Mouse (Mus musculus) mesoderm, embryonic 11.5 days (tissue): ENCODE measurements around the gene Abcb1b.
"Not testable (repeated sequence)": the region's sequence is repeated elsewhere in the genome, so short reads cannot be mapped to it uniquely, and the experiment has no call there.

ENCODE experiments used
- DNase-seq: peaks from one replicate; pipeline ENCODE4 v3.0.0-alpha.2; 2012; ENCODE audit warnings: low read depth, low spot score

The Abcb1b gene

GRCm38 (mm10) chr5:8863580-8864337 is 65.8 kb downstream of the Abcb1b start:
- no peak for DNase-seq

DNA sequence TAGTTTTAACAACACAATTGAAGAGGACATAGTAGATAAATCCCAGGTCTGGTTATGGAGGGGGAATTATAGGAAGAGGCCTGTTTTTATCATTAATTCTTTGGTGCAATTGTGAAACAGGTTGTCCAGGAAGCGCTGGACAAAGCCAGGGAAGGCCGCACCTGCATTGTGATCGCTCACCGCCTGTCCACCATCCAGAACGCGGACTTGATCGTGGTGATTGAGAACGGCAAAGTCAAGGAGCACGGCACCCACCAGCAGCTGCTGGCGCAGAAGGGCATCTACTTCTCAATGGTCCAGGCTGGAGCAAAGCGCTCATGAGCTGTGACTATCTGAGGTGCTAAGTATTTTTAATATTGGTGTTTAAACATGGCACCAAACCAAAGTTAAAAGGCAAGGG is 67.7 kb downstream of the Abcb1b start:
- DNase-seq, result not testable (repeated sequence)

DNA sequence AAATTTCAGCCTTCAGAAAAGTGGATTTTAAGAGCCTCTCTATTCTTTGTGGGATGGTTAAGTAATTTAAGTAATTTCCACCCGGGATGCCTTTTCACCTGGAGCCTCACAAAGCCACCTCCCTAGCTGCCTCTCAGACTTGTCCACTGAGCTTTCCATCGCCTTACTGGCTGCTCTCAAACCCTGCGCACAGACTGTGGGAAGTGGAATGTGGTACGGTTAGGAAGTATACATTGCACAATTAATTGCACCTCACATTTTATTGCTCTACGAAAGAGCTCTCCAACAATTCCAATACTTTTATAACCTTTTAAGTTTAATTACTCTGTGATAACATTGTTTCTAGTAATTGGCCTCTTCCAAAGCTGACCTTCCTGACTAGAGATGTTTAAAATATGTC is 68.4 kb downstream of the Abcb1b start:
- no peak for DNase-seq

DNA sequence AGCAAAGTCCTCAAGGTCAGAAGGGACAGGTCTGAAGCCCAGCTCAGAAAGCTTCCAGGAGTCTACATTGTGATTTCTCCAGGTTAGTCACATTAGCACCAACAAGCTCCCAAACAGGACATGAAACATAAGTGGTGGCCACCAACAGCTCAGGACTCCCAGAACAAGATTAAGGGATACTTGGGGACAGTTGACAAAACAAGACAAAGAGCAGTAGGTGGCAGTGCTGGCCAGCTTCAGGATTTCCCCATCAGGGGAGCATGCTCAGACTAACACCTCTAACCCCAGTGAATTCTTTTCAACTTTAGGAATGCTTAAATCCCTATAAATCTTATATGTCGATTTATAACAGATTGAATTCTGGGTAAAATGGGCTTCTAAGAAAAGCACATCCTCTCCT is 70.1 kb downstream of the Abcb1b start:
- peak; percentile 34 for DNase-seq

DNA sequence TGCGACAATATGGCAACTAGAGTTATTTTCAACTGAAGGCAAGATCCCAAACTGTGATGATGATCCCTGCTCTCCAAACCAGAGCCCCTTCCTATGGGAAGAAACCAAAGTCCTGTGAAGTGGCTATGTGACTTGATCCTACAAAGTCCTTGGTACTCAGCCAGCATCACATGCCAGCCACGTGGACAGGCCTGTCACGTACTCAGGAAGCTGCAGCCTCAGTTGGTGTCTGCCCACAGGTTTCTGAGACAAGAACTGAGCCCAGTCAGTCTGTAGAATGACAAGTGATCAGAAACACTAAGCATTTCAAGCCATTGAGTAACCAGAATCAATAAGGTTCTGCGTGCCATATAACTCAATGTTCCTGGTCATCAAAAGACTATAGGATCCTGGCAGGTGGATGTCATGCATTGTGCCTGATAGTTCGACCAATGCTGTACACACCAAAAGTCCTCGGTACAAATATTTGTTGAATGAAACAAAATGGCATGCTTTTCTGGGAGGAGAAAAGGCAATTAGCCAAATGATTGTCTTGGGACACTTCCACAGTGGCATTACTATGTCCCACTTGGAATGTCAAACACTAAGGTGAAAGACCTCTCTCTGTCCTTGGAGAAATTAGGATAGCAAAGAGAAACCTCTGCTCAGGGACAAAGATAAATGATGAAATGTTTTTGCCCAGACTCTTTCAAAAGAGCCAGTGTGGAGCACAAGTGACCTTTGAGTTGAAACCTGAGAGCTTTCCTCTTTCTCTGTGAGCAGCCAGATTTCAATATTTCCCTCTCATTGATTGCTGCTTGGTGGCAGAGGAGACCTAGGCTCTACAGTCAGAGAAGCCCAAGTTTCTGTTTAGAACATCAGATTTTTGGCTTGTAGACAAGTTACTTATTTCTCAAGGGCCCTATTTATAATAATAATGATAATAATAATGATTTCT is 75.3 kb downstream of the Abcb1b start:
- DNase-seq, result no peak

- DNase-seq, result no peak
Measured at GRCm38 (mm10) chr5:8877086-8877485, 79.1 kb downstream of the Abcb1b start.

GRCm38 (mm10) chr5:8877800-8878199 is 79.9 kb downstream of the Abcb1b start:
- DNase-seq, result no peak

DNA sequence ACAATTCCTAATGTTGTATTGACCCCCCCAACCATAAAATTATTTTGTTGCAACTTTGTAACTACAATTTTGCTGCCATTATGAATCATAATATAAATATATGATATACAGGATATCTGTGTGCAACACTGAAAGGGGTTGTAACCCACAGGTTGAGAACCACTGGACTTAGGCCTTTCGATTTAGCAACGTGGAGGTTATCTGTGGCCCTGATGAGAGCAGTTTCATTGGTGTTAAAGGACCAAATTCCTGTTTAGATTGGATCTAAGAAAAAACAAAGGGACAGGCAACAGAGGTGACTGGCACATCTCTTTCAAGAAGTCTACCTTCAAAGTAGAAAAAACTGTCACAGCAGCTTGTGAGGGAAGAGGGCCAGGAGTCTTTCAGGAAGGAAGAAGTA is 87.9 kb downstream of the Abcb1b start:
- DNase-seq, result no peak

DNA sequence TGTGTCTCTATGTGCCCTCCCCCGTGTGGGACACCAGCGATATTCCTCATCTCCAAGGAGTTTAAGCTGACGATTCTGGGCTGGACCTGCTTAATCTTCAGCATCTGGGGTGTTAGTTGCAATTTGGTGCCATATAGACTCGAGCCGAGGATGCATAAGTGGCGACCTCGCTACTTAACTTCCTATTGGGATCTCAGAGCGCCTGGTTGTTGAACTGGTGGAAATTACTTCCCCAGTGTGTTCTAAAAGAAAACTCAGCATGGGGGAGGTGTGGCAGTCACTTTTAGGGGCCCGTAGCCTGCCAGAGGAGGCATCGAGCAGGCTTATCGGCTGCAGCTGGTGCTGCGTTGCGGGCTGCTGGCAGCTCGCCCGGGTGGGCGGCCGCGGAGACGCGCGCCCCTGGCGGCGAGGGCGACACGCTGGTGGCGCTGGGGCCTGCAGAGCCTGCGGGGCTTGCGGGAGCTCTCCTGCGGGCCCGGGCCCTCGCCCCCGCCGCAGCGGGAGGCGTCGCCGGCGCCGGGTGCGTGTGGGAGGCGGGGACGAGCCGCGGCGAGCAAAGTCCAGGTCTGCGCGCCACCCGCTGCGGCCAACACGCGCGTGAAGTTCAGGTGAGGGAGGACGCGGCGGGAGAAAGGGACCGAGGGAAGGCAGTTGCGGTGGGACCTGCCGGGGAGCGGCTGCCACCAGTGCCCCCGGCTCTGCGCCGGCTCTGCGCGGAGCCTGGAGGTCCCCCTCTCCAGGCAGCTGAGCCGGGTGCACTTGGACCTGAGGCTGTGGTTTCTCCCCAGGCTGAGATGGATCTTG is 95.6 kb downstream of the Abcb1b start, which contains the start of gene Abcb4:
Gene Abcb4 (plus strand): TSS at position 418 of the 804 bp plus-strand sequence.
- peak; percentile 68 for DNase-seq

DNA sequence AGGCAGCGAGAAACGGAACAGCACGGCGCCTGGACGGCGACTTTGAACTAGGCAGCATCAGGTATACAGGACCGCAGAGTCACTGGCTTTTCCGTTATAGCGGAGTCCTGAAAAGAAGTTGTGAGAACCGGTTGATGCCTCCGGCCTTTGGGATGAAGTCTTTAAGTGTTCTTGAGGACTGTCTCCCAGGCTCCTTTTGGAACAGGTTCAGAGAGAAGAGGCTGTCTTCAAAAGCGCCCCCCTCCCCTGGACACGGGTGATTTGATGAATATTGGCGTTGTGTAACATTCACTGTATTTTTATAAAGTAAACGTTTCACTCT is 96.1 kb downstream of the Abcb1b start:
- DNase-seq, result no peak

GRCm38 (mm10) chr5:8894641-8895490 is 96.9 kb downstream of the Abcb1b start:
- DNase-seq, result no peak

DNA sequence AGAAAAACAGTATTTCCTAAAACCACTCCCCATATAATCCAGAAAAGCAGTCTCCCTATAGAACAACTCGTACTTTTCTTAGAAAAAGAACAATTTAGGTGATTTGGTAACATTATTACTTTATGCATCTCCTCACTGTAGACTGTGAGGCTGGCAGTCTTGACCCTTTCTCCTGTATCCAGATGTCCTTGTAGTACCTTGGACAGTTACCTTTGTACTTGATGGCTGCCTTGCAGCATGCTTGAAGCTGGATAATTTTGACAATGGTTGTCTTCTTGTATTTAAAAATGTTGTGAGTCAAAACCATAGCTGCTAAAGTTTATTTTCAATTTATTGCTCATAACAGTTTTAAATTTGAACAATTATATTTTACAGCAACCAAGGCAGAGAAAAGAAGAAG is 98.3 kb downstream of the Abcb1b start:
- DNase-seq, result no peak

DNA sequence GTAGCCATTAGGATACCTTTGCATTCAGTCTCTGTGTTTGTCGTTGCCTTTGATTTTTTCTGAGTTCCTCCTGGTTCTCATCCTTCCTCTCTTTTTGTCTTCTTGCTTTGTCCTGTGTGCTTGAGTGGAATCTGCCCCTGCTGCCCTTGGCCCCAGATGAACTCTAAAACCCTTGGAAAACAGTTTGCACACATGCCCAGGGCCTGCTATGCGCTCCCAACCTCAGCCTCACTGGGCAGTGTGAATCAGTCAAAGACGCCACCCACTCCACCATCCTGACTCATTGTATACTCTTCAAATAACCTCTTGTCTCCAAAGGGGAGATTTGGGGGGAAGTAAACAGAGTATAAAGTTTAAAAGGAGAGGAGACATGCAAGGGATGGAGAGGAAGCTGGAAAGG is 100.3 kb downstream of the Abcb1b start:
- DNase-seq, result no peak

DNA sequence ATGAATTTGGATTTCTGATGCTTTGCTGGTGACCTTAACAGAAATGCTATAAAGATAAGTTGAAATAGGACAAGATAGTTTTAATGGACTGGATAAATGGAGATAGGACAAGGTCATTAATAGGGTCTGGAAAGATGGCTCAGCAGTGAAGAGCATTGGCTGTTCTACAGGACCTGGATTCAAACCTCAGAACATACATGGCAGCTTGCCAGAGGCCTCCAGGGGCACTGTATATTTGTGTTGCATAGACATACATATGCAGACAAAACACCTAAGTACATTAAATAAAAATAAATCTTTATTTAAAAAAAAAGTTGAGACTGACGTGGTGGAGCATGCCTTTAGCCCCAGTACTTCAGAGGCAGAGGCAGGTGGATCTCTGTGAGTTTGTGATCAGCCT is 103.1 kb downstream of the Abcb1b start:
- DNase-seq, result no peak

DNA sequence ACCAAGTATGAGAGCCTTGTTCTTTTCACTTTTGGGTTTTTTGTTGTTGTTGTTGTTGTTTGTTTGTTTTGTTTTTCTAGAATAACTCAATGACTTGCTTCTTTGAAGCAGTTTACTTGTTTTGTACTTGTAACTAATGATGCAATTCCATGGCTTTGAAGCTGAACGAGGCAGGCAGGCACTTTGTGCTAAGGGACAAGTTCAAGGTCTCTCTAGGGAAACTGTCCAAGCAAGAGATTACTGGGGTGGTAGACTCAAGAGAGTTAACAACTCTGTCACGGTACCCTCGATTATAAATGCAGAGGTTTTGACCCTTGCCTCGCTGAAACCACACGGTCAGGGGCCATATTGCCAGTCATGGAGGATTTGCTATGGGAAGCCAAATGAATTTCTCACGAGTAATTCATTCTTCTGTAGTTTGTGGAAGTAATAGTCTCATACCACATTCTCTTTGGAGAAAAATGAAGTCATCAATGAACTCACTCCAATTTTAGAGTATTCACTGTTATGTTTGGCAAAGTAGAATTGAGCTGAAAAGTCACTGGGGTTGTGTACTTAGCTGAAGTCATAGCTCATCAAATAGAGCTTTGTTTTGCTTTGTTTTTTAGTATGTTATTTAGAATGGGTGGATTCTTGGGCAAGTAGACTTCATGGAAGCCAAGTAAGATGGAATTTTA is 104.3 kb downstream of the Abcb1b start:
- no peak for DNase-seq

DNA sequence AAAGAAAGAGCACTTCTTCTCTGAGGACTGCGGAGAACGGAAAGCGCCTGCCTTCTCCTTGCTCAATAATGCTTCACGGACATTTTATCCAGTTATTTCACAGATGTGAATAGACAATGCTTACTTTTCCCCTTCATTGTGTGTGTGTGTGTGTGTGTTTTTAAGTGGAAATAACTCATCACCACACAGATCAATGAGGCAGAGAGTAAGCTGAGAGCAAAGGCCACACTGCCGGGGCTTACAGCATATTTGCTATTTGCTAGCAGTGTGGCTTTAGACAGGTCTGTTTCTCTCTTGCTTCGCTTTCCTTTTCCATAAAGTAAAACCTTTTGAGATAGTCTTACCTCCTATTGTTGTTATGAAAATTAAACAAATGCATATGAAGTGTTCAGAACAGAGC is 106.6 kb downstream of the Abcb1b start:
- no peak for DNase-seq

DNA sequence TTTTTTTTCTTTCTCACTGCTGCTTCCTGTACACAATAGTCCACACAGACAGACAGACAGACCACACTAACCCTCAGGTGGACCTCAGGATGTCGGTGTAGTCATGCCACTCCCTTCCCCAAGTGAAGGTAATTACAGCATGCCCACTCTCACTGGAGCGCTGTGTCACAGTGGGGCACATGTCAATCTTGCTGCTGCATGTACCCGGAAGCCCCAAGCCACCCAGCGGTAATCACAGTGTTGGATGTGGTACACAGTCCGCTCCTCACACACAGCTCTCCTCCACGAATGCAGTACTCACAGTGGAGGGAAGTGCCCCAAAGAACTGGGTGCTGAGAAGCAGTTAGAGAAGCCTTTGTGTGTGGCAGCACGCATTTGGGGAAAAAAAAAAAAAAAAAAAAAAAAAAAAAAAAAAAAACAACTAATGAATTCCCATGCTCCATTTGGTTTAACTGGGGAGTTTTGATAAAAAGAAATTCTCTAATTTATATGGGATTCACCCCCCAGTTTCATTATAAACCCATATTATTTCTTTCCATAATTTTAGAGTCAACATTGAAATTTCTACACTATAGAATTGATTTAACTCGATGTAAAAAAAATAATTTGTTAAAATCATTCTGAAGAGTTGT is 113.7 kb downstream of the Abcb1b start:
- no peak for DNase-seq
